Mouse (Mus musculus) limb, embryonic 12.5 days (tissue): ENCODE measurements around the gene Rgs11. TPM values are rescaled to one million over a fixed set of nuclear protein-coding genes. Genes with fewer than 3 reads are reported as not detected.

Experiments
- ATAC-seq: fragments of 200-750 bp; cut with Nextera tagmentation; 2 replicates; pipeline ENCODE4 v1.8.0; 2017; ENCODE audit warnings: low read depth, moderate TSS enrichment; ENCODE audit not compliant: insufficient number of reproducible peaks, insufficient read depth, low FRiP score, low TSS enrichment
- H3K27ac ChIP-seq: fragments of 300-500 bp; sonication (generic); 2 replicates; pipeline ENCODE4 v1.5.1; 2016; ENCODE audit warnings: mild to moderate bottlenecking, moderate library complexity
- H3K27me3 ChIP-seq: fragments of 300-500 bp; sonication (generic); 2 replicates; pipeline ENCODE4 v1.6.1; 2016; ENCODE audit warnings: mild to moderate bottlenecking, moderate library complexity
- H3K36me3 ChIP-seq: fragments of 300-500 bp; sonication (generic); 2 replicates; pipeline ENCODE4 v1.6.1; 2016; ENCODE audit warnings: mild to moderate bottlenecking, moderate library complexity
- H3K4me1 ChIP-seq: fragments of 300-500 bp; sonication (generic); replicated peaks from 2 replicates; pipeline ENCODE4 v1.6.1; 2016
- H3K4me2 ChIP-seq: fragments of 300-500 bp; sonication (generic); 2 replicates; pipeline ENCODE4 v1.6.1; 2016; ENCODE audit warnings: mild to moderate bottlenecking, moderate library complexity
- H3K4me3 ChIP-seq: fragments of 300-500 bp; sonication (generic); replicated peaks from 2 replicates; pipeline ENCODE4 v1.5.1; 2016; ENCODE audit warnings: mild to moderate bottlenecking
- H3K9ac ChIP-seq: fragments of 300-500 bp; sonication (generic); replicated peaks from 2 replicates; pipeline ENCODE4 v1.6.1; 2016; ENCODE audit warnings: mild to moderate bottlenecking, moderate library complexity
- H3K9me3 ChIP-seq: fragments of 300-500 bp; sonication (generic); 2 replicates; pipeline ENCODE4 v1.6.1; 2016; ENCODE audit warnings: mild to moderate bottlenecking, moderate library complexity
- WGBS: fragments of 180-500 bp; shearing (Covaris S2); methylation state at CpG from one replicate; pipeline ENCODE4 v1.1.7; 2016; 5-methylcytosine and 5-hydroxymethylcytosine counted together
- polyA plus RNA-seq: library from polyadenylated mRNA; unstranded; fragments of >200 nt; fragmentation: Nextera tagmentation; extraction: Ambion mirVana; gene quantifications from 2 replicates; pipeline ENCODE4 v1.2.1, GENCODE M21; 2016

The Rgs11 gene
- polyA plus RNA-seq, 1 experiment from 2014 or later: 4.7 TPM

- no peak overlapping the region for H3K27ac ChIP-seq
- 51% methylated on average over 4 of the region's 4 CpGs for WGBS
Measured at GRCm38 (mm10) chr17:26251886-26252538, 49.3 kb downstream of the Rgs11 start.

GRCm38 (mm10) chr17:26252539-26253251 lies 49.9 kb downstream of the Rgs11 start, which contains the start of gene Luc7l:
Luc7l (plus strand) TSS chr17:26252896.
- H3K4me1 ChIP-seq: peaks cover 8% of the 10 kb centered on the region
- peak within 1 kb of the TSS; percentile 97 for H3K4me3 ChIP-seq
- peak; percentile 93 for ATAC-seq
- peak within 1 kb of the TSS; percentile 80 for H3K4me2 ChIP-seq
- H3K9ac ChIP-seq: peak within 1 kb of the TSS; percentile 97
- no peaks in the 10 kb centered on the region for H3K27me3 ChIP-seq
- peak within 1 kb of the TSS; percentile 99 for H3K27ac ChIP-seq
- peaks cover 26% of the 10 kb centered on the region for H3K36me3 ChIP-seq
- H3K9me3 ChIP-seq: no peaks in the 10 kb centered on the region
- WGBS: under 1% methylated on average over 43 of the region's 43 CpGs

More at GRCm38 (mm10) chr17:26251886-26252538, 49.3 kb downstream of the Rgs11 start:
- Histone ChIP-seq H3K4me3 (peak overlapping the region; percentile 97), H3K4me2 (peak overlapping the region; percentile 80), H3K4me1 (peaks cover 8% of the 10 kb centered on the region), H3K27me3 (no peaks in the 10 kb centered on the region), H3K36me3 (peaks cover 19% of the 10 kb centered on the region), H3K9ac (no peak overlapping the region), H3K9me3 (no peaks in the 10 kb centered on the region)
- ATAC-seq: no peak

- no peak for ATAC-seq
- peaks cover 33% of the 10 kb centered on the region for H3K36me3 ChIP-seq
- H3K27me3 ChIP-seq: no peaks in the 10 kb centered on the region
- H3K27ac ChIP-seq: peak overlapping the region; percentile 99
- peaks cover 8% of the 10 kb centered on the region for H3K4me1 ChIP-seq
- no peaks in the 10 kb centered on the region for H3K9me3 ChIP-seq
- peak overlapping the region; percentile 97 for H3K4me3 ChIP-seq
- peak overlapping the region; percentile 80 for H3K4me2 ChIP-seq
- WGBS: 0% methylated on average over 24 of the region's 24 CpGs
- H3K9ac ChIP-seq: peak overlapping the region; percentile 97
Measured at GRCm38 (mm10) chr17:26253399-26253798, 50.6 kb downstream of the Rgs11 start.

- no peak for ATAC-seq
- Histone ChIP-seq H3K4me2 (no peak overlapping the region), H3K9ac (no peak overlapping the region), H3K9me3 (no peaks in the 10 kb centered on the region), H3K27me3 (no peaks in the 10 kb centered on the region), H3K4me3 (no peak overlapping the region), H3K4me1 (peaks cover 8% of the 10 kb centered on the region), H3K36me3 (peaks cover 50% of the 10 kb centered on the region), H3K27ac (no peak overlapping the region)
- 97% methylated on average over 7 of the region's 7 CpGs for WGBS
Measured at GRCm38 (mm10) chr17:26255313-26255712, 52.6 kb downstream of the Rgs11 start.

Other genes starting within 250 kb of the Rgs11 start
- gene Capn15, start 217.2 kb upstream of the Rgs11 start, polyA plus RNA-seq: 32.8 and 33.9 TPM in 2 replicates
- 25.0 and 26.9 TPM in 2 replicates for gene Rab11fip3, start 133.4 kb upstream of the Rgs11 start, polyA plus RNA-seq
- gene Decr2, start 112.6 kb upstream of the Rgs11 start, polyA plus RNA-seq: 29.4 and 31.7 TPM in 2 replicates
- gene Nme4, start 107.3 kb upstream of the Rgs11 start, polyA plus RNA-seq: 124 and 132 TPM in 2 replicates
- 0.55 and 0.87 TPM in 2 replicates for gene Tmem8, start 89.7 kb upstream of the Rgs11 start, polyA plus RNA-seq
- 203 and 218 TPM in 2 replicates for gene Mrpl28, start 79.5 kb upstream of the Rgs11 start, polyA plus RNA-seq
- gene Axin1, start 64.3 kb upstream of the Rgs11 start, polyA plus RNA-seq: 12.5 and 28.3 TPM in 2 replicates
- 0.13 and 0.17 TPM in 2 replicates for gene Pdia2, start 3.9 kb upstream of the Rgs11 start, polyA plus RNA-seq
- 4.9 and 5.6 TPM in 2 replicates for gene Arhgdig, start 4.8 kb downstream of the Rgs11 start, polyA plus RNA-seq
- 36.4 and 36.6 TPM in 2 replicates for gene Fam234a, start 41.3 kb downstream of the Rgs11 start, polyA plus RNA-seq
- gene Luc7l, start 49.9 kb downstream of the Rgs11 start, polyA plus RNA-seq: 155 and 164 TPM in 2 replicates
- gene Neurl1b, start 211.9 kb downstream of the Rgs11 start, polyA plus RNA-seq: 0.40 and 0.59 TPM in 2 replicates